Mouse (Mus musculus) layer of hippocampus, postnatal 14 days (tissue): Measurements from ENCODE around the gene Nr1h5. TPM values are rescaled to one million over a fixed set of nuclear protein-coding genes. Genes with fewer than 3 reads are reported as not detected.
A peak's percentile ranks its signal among the peaks of the same experiment; 100 is the strongest.

Experiments used
- DNase-seq, 2 experiments: peaks; one replicate each; pipeline ENCODE4 v3.0.0; 2021 to 2022; ENCODE audit warnings: low spot score in 2 of 2, mixed read lengths in 1 of 2
- long read RNA-seq, 2 experiments: library from polyadenylated mRNA; stranded (forward); transcript quantifications; one replicate each; pipeline ENCODE4 v2.0.0; 2021
- total RNA-seq, 2 experiments: library from RNA; stranded (reverse); gene quantifications; 2 replicates each; pipeline ENCODE4 v1.2.3; 2021

Gene Nr1h5
- not detected for total RNA-seq
- long read RNA-seq, experiment 1 = 0 reads
- long read RNA-seq, experiment 2 = 0 reads

DNA sequence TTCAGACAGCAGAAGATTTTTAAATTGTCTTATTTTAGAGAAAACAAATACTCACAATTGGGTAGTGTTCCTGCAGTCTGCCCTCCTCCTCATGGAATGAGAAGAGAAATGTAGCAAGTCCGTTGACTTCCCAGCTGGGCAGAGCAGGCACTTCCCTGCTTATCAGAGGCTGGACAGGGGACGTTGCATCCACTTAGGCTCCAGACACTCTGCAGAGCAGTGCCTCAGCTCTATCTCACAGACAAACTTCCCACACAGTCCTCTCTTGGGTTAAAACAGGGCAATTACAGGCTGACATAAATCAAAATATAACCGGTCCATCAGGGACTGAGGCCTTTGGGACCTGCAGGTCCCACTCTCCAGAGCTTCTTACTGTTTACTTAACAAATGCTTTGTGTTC, at the start of gene Nr1h5:
Gene Nr1h5 (minus strand): TSS at position 101 of the 400 bp plus-strand sequence.
- DNase-seq = no peak

DNA sequence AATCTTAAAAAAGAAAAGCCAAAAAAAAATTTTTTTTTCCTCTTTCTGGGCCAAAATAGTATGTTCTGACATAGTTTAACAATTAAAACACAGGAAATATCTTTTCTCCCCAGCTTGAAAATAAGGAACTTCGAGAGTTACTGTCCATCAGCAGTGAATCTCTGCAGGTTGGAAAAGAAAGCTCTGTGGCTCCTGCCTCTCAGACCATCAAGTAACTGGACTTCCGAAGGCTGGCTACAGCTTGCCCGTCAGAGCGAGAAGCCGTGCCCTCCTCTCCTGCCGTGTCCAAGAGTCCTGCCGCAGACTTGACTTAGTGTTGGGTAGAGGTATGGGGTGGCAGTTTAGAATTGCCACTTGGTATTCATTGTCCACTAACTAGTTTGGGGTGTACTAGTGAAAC, 37.7 kb upstream of the Nr1h5 start:
- DNase-seq = no peak

DNA sequence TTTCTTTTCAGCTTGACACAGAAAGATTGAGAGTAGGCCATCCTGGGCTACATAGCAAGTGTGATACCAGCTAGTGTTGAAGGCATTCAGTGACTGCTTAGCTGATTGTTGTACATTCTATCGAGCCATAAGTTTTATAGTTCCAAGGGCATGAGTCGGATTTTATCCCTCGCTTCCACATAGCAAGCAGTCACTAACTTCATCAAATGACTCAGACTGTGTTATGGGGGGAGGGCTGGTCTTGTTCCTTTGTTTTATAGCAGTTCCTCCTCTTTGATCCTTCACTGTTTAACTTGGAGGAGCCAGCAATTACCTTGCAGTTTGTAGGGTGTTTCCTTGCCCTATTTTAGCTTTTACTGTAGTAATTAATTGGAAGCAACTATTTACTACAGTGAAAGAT, 33.7 kb upstream of the Nr1h5 start:
- DNase-seq = no peak

DNA sequence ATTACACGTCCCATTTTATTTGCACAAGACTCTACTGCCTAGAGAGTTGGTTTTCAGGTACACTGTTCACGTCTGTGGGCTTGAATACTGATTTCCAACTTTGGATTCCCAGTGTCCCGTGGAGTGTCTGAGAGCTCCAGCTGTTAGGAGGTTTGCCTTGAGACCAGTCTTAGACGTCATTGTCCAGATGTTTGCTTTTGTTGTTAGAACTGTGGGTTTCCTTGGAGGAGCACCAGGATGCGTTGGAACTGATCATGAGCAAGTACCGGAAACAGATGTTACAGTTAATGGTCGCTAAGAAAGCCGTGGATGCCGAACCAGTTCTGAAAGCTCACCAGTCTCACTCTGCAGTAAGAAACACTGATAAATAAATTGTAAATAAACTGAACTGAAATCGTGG, 33.1 kb upstream of the Nr1h5 start:
- no peak for DNase-seq

DNA sequence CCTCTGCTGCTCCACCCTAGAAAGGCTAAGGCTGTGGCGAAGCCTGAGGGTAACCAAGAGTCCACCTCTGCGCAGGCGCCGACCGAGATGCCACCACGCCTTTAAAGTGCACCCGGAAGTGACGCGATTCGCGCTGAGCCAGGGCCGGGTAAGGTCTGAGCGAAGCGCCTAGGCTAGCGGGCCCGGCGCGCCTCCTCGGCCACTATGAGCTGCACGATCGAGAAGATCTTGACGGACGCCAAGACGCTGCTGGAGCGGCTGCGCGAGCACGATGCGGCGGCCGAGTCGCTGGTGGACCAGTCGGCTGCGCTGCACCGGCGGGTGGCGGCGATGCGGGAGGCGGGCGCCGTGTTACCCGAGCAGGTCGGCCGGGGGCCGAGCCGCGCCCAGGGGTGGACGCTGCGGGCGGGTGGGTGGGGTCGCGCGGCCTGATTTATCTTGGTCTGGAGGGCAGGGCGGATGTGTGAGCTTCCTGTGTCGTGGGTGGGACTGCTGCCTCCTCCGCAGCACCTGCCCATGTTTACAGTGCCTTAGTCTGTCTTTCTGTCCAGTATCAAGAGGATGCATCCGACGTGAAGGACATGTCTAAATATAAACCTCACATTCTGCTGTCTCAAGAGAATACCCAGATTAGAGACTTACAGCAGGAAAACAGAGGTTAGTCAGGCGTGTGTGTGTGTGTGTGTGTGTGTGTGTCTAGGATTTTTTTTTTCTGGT, 31.8 kb upstream of the Nr1h5 start, which contains the start of gene Sike1:
Gene Sike1 (plus strand): TSS at position 104 of the 717 bp plus-strand sequence.
- DNase-seq = peak; percentile 90 to 93

DNA sequence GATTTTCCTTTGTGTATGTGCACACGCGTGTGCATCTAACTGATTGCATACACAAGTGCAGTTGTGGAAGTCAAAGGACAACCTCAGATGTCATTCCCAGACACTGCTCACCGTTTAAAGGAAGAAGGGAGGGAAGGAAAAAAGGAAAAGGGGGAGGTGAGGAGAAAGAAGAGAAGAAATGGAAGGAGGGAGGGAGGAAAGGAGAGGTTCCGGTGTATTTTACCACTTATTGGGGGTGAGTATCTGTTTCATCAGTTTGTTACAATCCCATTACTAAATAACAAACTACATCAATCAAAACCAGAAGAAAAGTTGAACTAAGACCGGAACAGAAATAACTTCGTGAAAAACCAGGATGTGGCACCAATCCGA, 31.3 kb upstream of the Nr1h5 start:
- DNase-seq = no peak

DNA sequence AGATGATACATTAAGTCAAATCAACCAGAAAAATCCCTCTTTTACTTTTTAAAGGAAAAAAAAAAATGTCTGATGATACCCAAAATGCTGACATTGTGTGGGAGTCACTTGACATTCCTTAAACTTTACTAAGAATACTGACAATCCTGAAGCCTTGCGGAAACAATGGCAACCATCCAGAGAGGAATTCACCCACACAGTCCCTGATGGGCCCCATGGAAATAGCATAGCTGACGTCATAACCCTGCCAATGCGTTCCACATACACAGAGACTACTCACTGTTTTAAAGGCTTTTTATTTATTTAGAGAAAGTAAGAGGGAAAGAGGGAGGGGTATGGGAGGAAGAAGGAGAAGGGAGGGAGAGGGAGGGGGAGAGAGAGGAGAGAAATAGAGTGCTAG, 29.0 kb upstream of the Nr1h5 start:
- no peak for DNase-seq

DNA sequence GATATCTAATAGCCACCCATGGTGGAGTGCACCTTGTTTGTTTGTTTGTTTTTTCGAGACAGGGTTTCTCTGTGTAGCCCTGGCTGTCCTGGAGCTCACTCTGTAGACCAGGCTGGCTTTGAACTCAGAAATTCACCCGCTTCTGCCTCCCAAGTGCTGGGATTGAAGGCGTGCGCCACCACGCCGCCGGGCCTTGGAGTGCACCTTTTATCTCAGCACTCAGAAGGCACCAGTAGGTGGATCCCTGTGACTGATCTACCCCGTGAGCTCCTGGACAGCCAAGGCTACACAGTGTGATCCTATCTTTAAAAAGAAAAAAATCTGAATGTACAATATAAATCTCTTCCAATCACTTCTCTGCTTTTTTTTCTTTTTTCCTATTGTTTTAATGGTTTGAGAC, 27.1 kb upstream of the Nr1h5 start:
- no peak for DNase-seq

DNA sequence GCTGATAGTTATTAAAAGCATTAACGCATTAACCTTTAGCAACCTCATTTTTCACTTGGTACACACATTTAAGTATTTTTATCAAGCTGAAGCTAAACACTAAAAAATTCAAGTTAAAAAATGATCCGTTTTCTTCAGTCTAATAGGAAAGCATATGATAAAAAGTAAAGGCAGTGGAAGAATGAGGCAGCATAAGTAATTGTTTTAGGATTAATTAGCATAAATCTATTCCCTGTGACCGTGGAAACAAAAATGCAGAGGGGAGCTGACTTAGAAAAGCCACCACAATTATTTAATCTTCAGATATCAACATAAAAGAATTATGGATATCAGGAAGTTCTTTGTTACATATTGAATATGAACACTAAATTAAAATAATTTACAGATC, 16.4 kb upstream of the Nr1h5 start:
- no peak for DNase-seq

DNA sequence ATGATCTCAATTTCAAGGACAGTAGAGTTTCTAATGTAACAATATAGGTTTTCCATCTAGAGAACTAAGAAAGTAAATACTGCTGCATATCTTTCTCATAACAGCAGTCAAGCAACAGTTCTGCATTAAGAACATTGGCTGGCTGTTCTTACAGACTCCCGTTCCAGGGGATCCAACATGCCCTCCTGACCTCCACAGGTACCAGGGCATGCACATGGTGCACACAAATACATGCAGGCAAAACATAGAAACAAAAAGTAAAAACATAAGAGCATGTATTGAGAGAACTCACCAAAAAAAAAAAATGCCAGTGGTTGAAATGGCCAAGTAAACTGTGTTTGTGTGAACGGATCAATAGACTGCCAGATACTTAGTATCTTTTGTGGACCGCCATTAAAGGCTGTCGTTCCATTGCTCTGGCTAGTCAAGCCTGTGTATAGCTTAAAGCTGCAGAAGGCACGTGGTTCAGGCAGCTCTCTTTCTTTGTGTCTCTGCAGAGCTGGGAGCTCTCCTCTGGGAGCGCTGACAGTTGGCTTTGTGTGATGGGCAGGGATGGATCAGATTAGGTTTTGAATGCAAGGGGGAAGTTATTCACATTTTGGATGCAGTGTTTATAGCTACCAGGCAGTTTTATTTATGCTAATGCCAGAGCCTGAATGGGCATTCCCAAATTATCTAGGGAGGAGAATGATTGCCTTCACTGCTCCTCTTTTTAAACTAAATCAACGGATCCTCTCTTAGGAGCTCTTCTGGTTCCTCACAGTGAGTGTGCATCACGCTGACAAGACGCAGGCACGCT, 15.8 kb upstream of the Nr1h5 start:
- peak in 1 of 2 experiments; percentile 31 for DNase-seq

DNA sequence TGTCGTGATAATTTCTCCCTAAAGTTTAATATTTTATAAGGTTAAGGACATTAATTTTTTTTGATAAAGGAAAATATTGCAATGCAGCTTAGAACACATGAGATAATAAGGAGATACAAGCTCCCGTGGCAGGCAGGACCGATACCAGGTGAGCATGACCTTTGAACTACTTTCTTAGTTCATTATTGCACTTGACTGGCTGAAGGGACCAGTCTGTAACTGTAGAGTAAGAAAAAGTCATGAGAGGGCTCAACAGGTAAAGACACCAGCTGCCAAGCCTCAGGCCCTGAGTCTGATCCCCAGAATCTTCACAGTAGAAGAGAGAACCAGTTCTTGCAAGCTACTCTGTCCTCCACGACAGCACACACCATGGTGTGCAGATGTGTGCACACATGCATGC, 13.0 kb upstream of the Nr1h5 start:
- no peak for DNase-seq

DNA sequence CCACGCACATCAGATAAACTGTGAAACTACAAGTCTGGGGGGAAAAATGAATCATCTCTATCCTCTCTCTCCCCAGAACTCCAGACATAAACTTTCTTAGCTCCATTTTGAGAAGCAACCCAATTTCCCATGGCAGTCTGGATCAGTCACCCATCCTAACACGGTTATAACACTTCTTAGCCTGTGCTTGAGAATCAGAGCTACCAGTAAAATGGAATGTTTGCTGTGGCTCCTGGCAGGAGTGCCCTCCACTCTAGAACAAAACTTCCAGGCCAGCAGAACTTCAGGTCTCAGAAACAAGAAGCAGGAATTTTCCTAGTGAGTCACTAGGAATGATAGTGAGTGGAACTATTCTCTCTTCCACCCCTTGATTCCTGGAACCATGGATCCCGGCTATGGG, 6.6 kb upstream of the Nr1h5 start:
- DNase-seq = no peak

DNA sequence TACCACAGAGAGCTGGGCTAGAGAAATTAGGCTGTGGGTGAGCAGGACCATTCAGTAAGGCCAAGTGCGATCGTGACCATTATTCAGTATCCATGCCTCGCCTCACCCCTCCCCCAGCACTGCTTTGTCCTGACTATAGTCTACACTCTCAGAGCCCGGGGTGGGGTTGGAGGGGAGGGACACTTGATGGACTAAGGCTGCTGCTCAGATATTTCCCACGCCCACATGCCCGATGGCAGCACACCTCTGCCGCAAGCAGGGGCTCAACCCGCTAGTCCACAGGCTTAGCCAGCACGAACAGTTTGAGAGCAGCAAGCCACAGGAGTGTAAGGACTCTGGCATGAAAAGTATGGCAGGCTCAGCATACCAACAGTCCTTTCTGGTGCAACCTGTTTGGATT, 6.1 kb upstream of the Nr1h5 start:
- no peak for DNase-seq

DNA sequence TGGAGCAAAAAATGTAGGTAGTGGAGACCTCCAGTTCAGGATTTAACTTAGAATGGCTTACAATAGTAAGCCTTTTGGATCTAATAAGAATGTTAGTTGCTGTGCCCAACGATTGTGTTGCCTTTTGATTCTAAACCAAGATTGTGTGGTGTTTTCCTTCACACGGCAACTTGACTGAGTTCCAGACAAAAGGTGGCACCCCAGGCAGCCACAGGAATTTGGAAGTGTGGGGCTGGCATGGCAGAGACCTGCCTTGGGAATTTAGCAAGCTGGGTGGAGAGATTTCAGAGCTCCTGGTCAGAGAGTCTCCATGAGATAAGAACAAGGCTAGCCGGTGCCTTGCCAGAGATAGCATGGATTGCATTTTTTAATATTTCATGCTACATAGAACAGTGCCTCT, 8.3 kb downstream of the Nr1h5 start:
- DNase-seq = no peak

DNA sequence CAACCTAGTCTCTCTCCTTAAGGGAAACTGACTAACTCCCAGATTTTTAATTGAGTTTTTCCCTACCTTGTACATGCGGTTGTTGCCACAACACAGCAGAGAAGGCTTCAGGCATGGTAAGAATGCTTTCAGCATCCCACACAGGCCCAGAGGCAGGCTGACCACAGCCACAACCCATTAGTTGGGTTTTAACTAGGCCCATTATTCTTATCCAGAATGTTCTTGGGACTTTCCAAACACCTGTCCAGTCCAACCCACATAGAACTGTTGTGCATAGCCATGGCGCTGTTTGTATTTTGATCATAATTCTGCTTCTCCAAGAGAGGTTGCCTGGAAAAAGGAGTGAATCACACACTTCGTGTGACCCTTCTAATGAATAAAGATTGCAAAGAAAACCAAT, 8.8 kb downstream of the Nr1h5 start:
- no peak for DNase-seq

DNA sequence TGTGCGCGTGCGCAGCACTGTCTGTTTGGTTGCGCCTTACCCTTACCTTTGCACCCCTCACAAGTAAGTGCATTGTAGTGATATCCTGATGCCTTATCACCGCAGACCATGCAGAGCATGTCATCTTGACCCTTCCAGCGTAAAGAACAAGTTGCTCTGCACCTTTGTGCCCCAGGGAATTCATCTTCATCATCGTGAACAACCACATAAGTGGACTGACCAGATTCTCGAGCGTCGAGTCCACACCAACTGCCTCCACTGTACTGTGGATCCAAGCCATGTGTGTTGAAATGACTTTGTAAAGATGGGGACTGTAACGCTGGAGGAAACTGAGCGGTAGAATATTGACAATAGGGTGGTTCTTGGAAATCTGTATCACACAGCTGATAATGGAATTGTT, 9.5 kb downstream of the Nr1h5 start:
- no peak for DNase-seq

DNA sequence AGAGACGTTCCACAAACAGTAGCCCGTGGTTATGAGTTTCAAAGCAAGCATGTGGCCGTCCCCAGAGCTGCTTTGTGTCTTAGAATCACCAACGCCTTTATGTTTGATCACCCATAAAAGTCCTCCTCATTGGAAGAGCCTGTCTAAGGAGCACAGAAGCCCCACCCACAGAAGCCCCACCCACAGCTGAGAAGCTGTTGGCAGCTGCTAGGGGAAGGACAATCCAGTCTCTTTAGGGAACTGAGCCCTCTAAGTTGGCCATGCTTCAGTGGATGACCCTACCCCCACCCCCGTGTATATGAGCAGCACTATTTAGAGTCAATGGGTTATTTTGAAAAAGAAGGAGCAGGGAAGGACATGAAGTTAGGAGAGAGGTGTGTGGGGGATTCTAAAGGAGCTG, 17.1 kb downstream of the Nr1h5 start:
- DNase-seq = no peak

DNA sequence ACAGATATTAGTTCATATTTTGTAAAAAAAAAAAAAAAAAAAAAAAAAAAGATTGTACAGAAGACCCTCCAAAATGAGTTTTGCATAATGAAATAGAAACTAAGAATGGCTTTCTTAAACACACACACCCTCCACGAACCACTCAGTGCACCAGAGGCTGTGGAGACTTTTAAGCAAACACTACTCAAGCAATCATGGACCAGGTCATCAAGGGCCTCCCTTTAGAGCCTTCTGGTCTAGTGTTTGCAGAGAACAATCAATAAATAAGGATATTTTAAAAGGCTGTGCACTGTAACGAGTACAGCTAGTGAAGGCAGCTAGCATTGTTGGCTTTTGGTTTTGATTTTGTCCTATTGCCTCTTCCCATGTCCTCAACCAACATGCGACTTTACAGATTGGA, 17.6 kb downstream of the Nr1h5 start:
- DNase-seq = no peak

DNA sequence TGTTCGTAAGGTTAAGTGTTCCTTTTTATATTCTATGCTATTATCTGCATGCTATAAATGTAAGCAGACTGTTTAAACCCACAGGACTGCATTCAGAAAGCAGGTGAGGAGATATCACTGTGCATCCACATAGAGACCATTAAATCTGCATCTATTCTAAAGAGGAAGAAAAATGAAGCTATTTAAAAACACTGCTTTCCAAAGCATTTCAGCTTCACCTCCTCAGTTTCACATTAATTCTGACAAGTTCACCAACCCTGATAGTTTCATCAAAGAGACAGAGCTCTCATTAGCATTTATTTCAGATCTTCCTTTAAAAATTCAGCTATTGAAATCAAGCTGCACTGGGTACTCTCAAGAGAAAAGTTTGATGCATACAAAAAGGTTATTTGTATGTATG, 25.8 kb downstream of the Nr1h5 start:
- DNase-seq = no peak

DNA sequence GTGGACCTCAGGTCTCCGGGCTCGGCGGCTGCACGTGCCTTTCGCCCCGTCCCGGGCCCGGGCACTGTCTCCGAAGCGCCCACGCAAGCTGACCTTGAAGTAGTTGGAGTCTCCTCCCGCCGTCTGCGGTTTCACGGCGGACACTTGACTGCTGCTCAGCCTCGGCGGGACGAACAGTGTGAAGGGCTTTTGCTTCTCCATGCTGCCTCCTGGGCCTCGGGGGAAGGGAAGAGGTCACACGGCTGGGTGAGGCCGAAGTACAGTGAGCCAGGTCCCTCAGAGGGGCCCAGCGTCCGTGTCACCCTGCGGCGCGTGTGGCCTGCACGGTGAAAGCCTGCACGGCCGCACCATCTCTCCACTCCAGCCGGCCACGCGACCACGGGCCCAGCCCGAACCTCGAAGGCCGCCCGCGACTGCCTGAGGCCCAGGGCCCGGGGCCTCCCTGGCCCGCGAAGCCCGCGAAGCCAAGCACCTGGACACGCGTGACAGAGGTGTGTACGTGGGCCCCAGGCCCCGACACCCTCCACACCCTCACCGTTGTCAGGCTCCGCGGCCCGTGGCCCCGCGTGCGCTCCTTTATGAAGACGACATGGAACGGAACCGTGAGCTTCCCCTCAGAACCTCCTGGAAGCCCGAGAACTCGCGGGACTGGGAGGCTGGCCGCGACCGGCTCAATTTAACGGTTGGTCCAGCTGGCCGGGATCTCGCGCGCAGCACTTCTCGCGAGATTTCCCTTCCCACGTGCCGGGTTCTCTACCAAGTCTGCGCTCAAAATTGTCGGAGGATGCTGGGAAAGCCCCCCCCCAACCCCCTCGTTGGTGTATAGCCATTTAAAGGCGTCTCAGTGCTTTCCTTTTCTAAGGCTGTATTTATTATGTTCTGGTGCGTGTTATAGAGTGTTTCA, 28.2 kb downstream of the Nr1h5 start, which contains the start of gene Sycp1:
Gene Sycp1 (minus strand): TSS at position 650 of the 904 bp plus-strand sequence.
- DNase-seq = no peak

DNA sequence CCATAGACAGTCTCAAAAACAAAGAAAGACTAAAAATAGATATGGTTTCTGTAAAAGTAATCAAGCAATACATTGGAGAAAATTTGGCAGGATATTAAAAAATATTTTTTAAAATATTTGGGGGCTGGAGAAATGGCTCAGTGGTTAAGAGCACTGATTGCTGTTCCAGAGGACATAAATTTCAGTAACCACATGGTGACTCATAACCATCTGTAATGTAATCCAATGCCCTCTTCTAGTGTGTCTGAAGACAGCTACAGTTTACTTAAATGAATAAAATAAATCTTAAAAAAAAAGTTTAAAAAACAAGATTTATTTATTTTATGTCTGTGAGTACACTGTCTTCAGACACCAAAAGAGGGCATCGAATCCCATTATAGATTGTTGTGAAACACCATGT, 64.8 kb downstream of the Nr1h5 start:
- DNase-seq = no peak
